ENCODE assay signal across 9 mouse cellular contexts in genomic region chr2:36216546-36216945, GRCm38 (mm10). TPM values are rescaled to one million over a fixed set of nuclear protein-coding genes. Genes with fewer than 3 reads are reported as not detected.
DNase-seq lines count a peak whose midpoint lies in the region; ATAC-seq and TF ChIP-seq lines count a peak whose summit lies in the region.
"Had no signal": no experiment of that assay in that cellular context is flagged by ENCODE, and none has a peak within 500 bp of the region (broad histone marks: within the 10 kb centered on the region; RNA-seq: fewer than 3 reads in every experiment).

No protein-coding gene starts in this region.

- no peak overlapping the region for H3K4me3 ChIP-seq in forebrain, embryonic 10.5 days
- H3K4me3 ChIP-seq in forebrain, embryonic 16.5 days (replicated peaks; ENCODE audit: low read length) = no peak overlapping the region
- no peak overlapping the region for H3K4me3 ChIP-seq in MEL (ENCODE audit: control insufficient read depth in 1 of 2, insufficient read depth in 1 of 2, low read depth in 2 of 2, low read length in 2 of 2)
- H3K4me3 ChIP-seq in kidney, embryonic 15.5 days (replicated peaks) = no peak overlapping the region
- no peak overlapping the region for H3K4me3 ChIP-seq in lung, postnatal 0 days (ENCODE audit: low read depth, low read length)
- H3K4me3 ChIP-seq in midbrain, embryonic 10.5 days = no peak overlapping the region
- no peak overlapping the region for H3K4me3 ChIP-seq in hindbrain, embryonic 14.5 days (replicated peaks; ENCODE audit: low read length)

- no peaks in the 10 kb centered on the region for H3K9me3 ChIP-seq in forebrain, embryonic 10.5 days
- no peaks in the 10 kb centered on the region for H3K9me3 ChIP-seq in forebrain, embryonic 16.5 days (ENCODE audit: control insufficient read depth, low read length)
- no peaks in the 10 kb centered on the region for H3K9me3 ChIP-seq in MEL (replicated peaks; ENCODE audit: insufficient read depth, low read length)
- no peaks in the 10 kb centered on the region for H3K9me3 ChIP-seq in kidney, embryonic 15.5 days (replicated peaks)
- no peaks in the 10 kb centered on the region for H3K9me3 ChIP-seq in lung, postnatal 0 days (ENCODE audit: low read length)
- no peaks in the 10 kb centered on the region for H3K9me3 ChIP-seq in midbrain, embryonic 10.5 days (replicated peaks)
- no peaks in the 10 kb centered on the region for H3K9me3 ChIP-seq in hindbrain, embryonic 14.5 days (ENCODE audit: control insufficient read depth, low read length)

- no peak for TF ChIP-seq CTCF in MEL (IDR thresholded peaks at IDR 0.05 in 2 of 3, conservative IDR thresholded peaks at IDR 0.05 in 1 of 3; ENCODE audit: control insufficient read depth in 1 of 3, insufficient read depth in 1 of 3, low read depth in 2 of 3, low read length in 3 of 3, poor library complexity in 1 of 3, severe bottlenecking in 1 of 3)
- no peak for TF ChIP-seq CTCF in lung, postnatal 0 days (IDR thresholded peaks at IDR 0.05)

- TF ChIP-seq EP300 in MEL (IDR thresholded peaks at IDR 0.05; ENCODE audit: low read depth in 1 of 2, low read length in 2 of 2) = no peak
- TF ChIP-seq EP300 in lung, postnatal 0 days (IDR thresholded peaks at IDR 0.05) = no peak

- DNase-seq in forebrain, embryonic 10.5 days (ENCODE audit: extremely low spot score, low spot score) = no peak
- DNase-seq in MEL (ENCODE audit: low read depth, low spot score) = peak; percentile 71
- peak; percentile 70 for DNase-seq in lung, postnatal 0 days (ENCODE audit: low spot score)
- DNase-seq in midbrain, embryonic 10.5 days (ENCODE audit: low spot score) = no peak
- no peak for DNase-seq in left cerebral cortex, adult 9 months (ENCODE audit: low spot score in 2 of 2)
- DNase-seq in hindbrain, embryonic 14.5 days (ENCODE audit: low spot score) = no peak
- DNase-seq: gastrocnemius, postnatal 36 days had no signal

- H3K27me3 ChIP-seq in forebrain, embryonic 10.5 days (ENCODE audit: poor library complexity, severe bottlenecking) = peaks cover 20% of the 10 kb centered on the region
- peaks cover 5% of the 10 kb centered on the region; the same call in 1 of the 2 replicates for H3K27me3 ChIP-seq in forebrain, embryonic 16.5 days (replicated peaks; ENCODE audit: control insufficient read depth, insufficient read depth, low read length)
- no peaks in the 10 kb centered on the region for H3K27me3 ChIP-seq in MEL (ENCODE audit: control insufficient read depth in 1 of 2, insufficient read depth in 2 of 2, low read length in 2 of 2)
- H3K27me3 ChIP-seq in kidney, embryonic 15.5 days = peaks cover 6% of the 10 kb centered on the region; the same call in 1 of the 2 replicates
- H3K27me3 ChIP-seq in lung, postnatal 0 days (replicated peaks; ENCODE audit: insufficient read depth, low read length) = no peaks in the 10 kb centered on the region
- peaks cover 21% of the 10 kb centered on the region for H3K27me3 ChIP-seq in midbrain, embryonic 10.5 days (ENCODE audit: low read depth, poor library complexity, severe bottlenecking)
- peaks cover 10% of the 10 kb centered on the region for H3K27me3 ChIP-seq in hindbrain, embryonic 14.5 days (ENCODE audit: control insufficient read depth, insufficient read depth, low read length)

- no peak for ATAC-seq in forebrain, embryonic 16.5 days
- no peak for ATAC-seq in kidney, embryonic 15.5 days (replicated peaks; ENCODE audit: low FRiP score)
- ATAC-seq in lung, postnatal 0 days = peak; percentile 43
- no peak for ATAC-seq in hindbrain, embryonic 14.5 days (ENCODE audit: low FRiP score)

- TF ChIP-seq RAD21 in MEL (IDR thresholded peaks at IDR 0.05; ENCODE audit: low read depth, low read length) = no peak

- no peak for TF ChIP-seq POLR2A in MEL (IDR thresholded peaks at IDR 0.05; ENCODE audit: control insufficient read depth in 1 of 2, insufficient read depth in 1 of 2, low read depth in 1 of 2, low read length in 2 of 2, poor library complexity in 1 of 2)

- peak overlapping the region; percentile 40; the same call in 1 of the 2 replicates for H3K27ac ChIP-seq in forebrain, embryonic 10.5 days
- H3K27ac ChIP-seq in forebrain, embryonic 16.5 days (ENCODE audit: low read length) = no peak overlapping the region
- peak overlapping the region; percentile 40; the same call in 1 of the 2 replicates for H3K27ac ChIP-seq in MEL (ENCODE audit: control insufficient read depth, low read depth, low read length)
- H3K27ac ChIP-seq in kidney, embryonic 15.5 days = peak overlapping the region; percentile 77
- H3K27ac ChIP-seq in lung, postnatal 0 days (ENCODE audit: low read length) = peak overlapping the region; percentile 80
- H3K27ac ChIP-seq in midbrain, embryonic 10.5 days (replicated peaks) = no peak overlapping the region
- no peak overlapping the region for H3K27ac ChIP-seq in hindbrain, embryonic 14.5 days

- H3K79me2 ChIP-seq in MEL (ENCODE audit: control insufficient read depth, insufficient read depth, low read length, poor library complexity) = no peaks in the 10 kb centered on the region

- H3K4me2 ChIP-seq in forebrain, embryonic 16.5 days (ENCODE audit: low read length) = no peak overlapping the region
- no peak overlapping the region; the same call in 1 of the 2 replicates for H3K4me2 ChIP-seq in kidney, embryonic 15.5 days
- no peak overlapping the region for H3K4me2 ChIP-seq in lung, postnatal 0 days (replicated peaks; ENCODE audit: low read depth, low read length)
- no peak overlapping the region for H3K4me2 ChIP-seq in hindbrain, embryonic 14.5 days (replicated peaks)

- peaks cover 40% of the 10 kb centered on the region for H3K4me1 ChIP-seq in forebrain, embryonic 10.5 days
- peaks cover 9% of the 10 kb centered on the region for H3K4me1 ChIP-seq in forebrain, embryonic 16.5 days (replicated peaks; ENCODE audit: control insufficient read depth, insufficient read depth, low read length)
- H3K4me1 ChIP-seq in MEL (ENCODE audit: control insufficient read depth in 1 of 2, insufficient read depth in 2 of 2, low read length in 2 of 2) = peaks cover 9 to 21% of the 10 kb centered on the region in 2 experiments
- H3K4me1 ChIP-seq in kidney, embryonic 15.5 days = peaks cover 54% of the 10 kb centered on the region
- peaks cover 16% of the 10 kb centered on the region; the same call in 1 of the 2 replicates for H3K4me1 ChIP-seq in lung, postnatal 0 days (ENCODE audit: insufficient read depth, low read depth, low read length)
- peaks cover 10% of the 10 kb centered on the region for H3K4me1 ChIP-seq in midbrain, embryonic 10.5 days
- no peaks in the 10 kb centered on the region; the same call in 1 of the 2 replicates for H3K4me1 ChIP-seq in hindbrain, embryonic 14.5 days (replicated peaks; ENCODE audit: control insufficient read depth, insufficient read depth, low read length)

- H3K9ac ChIP-seq in forebrain, embryonic 16.5 days (replicated peaks; ENCODE audit: low read depth, low read length) = no peak overlapping the region
- peak overlapping the region; percentile 20; the same call in 1 of the 2 replicates for H3K9ac ChIP-seq in MEL (ENCODE audit: control insufficient read depth, low read depth, low read length, poor library complexity, severe bottlenecking)
- no peak overlapping the region for H3K9ac ChIP-seq in kidney, embryonic 15.5 days
- no peak overlapping the region for H3K9ac ChIP-seq in lung, postnatal 0 days (replicated peaks; ENCODE audit: low read depth)
- H3K9ac ChIP-seq in hindbrain, embryonic 14.5 days = no peak overlapping the region

- no peaks in the 10 kb centered on the region for H3K36me3 ChIP-seq in forebrain, embryonic 10.5 days (replicated peaks)
- H3K36me3 ChIP-seq in forebrain, embryonic 16.5 days (ENCODE audit: control insufficient read depth, insufficient read depth) = no peaks in the 10 kb centered on the region
- H3K36me3 ChIP-seq in MEL (ENCODE audit: control insufficient read depth in 1 of 2, insufficient read depth in 2 of 2, low read length in 2 of 2) = peaks cover 0 to 10% of the 10 kb centered on the region in 2 experiments; a peak in 2 of 4 replicates
- no peaks in the 10 kb centered on the region for H3K36me3 ChIP-seq in kidney, embryonic 15.5 days
- no peaks in the 10 kb centered on the region for H3K36me3 ChIP-seq in lung, postnatal 0 days (ENCODE audit: insufficient read depth, low read length)
- H3K36me3 ChIP-seq in midbrain, embryonic 10.5 days = no peaks in the 10 kb centered on the region
- no peaks in the 10 kb centered on the region for H3K36me3 ChIP-seq in hindbrain, embryonic 14.5 days (replicated peaks; ENCODE audit: control insufficient read depth, insufficient read depth)

TF ChIP-seq in MEL, 35 proteins besides CTCF, POLR2A, EP300 and RAD21:
- no peak for TF ChIP-seq CHD1 (IDR thresholded peaks at IDR 0.05; ENCODE audit: low read depth, low read length)
- peak; percentile 83 for TF ChIP-seq MAZ (IDR thresholded peaks at IDR 0.05; ENCODE audit: low read depth, low read length)

RNA-seq across cellular contexts. Expression of gene Ptgs1, which starts 13.7 kb away (rescaled TPM):
- polyA plus RNA-seq in forebrain, embryonic 10.5 days (2016; fragmentation: Nextera tagmentation; extraction: Ambion mirVana) = 2.2 and 3.6 TPM in 2 replicates
- polyA plus RNA-seq in forebrain, embryonic 16.5 days (2015; fragmentation: Nextera tagmentation; extraction: Ambion mirVana) = 3.5 and 5.0 TPM in 2 replicates
- 2.6 and 3.9 TPM in 2 replicates for total RNA-seq in MEL (2012; rRNA removed)
- polyA plus RNA-seq in MEL (2012; ENCODE audit: insufficient read depth in 1 of 2, insufficient read length in 2 of 2, low read depth in 1 of 2, low replicate concordance in 2 of 2, missing spikeins in 1 of 2) = 10 to 100 TPM in 1 of 2 experiments, not detected in 1; 20.0 TPM
- polyA plus RNA-seq in kidney, embryonic 15.5 days (2015; fragmentation: Nextera tagmentation; extraction: Ambion mirVana) = 29.2 and 30.6 TPM in 2 replicates
- polyA plus RNA-seq in lung, postnatal 0 days (2015; fragmentation: Nextera tagmentation; extraction: Ambion mirVana) = 111 and 116 TPM in 2 replicates
- 3.6 and 4.7 TPM in 2 replicates for polyA plus RNA-seq in midbrain, embryonic 10.5 days (2016; fragmentation: Nextera tagmentation; extraction: Ambion mirVana)
- 6.5 and 7.6 TPM in 2 replicates for polyA plus RNA-seq in hindbrain, embryonic 14.5 days (2014; fragmentation: Nextera tagmentation; extraction: Ambion mirVana)

Comparison
In these comparisons a context has a peak if more than half of its experiments do, and no peak if none do; other contexts are left out.
1. H3K27ac ChIP-seq: peak in forebrain, embryonic 10.5 days (single experiment), MEL (single experiment), kidney, embryonic 15.5 days (single experiment) and lung, postnatal 0 days (single experiment); none in forebrain, embryonic 16.5 days (single experiment), midbrain, embryonic 10.5 days (single experiment) and hindbrain, embryonic 14.5 days (single experiment).
2. DNase-seq: peak in MEL (single experiment) and lung, postnatal 0 days (single experiment); none in forebrain, embryonic 10.5 days (single experiment), midbrain, embryonic 10.5 days (single experiment), left cerebral cortex, adult 9 months (0 of 2) and hindbrain, embryonic 14.5 days (single experiment).